Mouse (Mus musculus) heart, embryonic 14.5 days (tissue): ENCODE results near the gene Chst5. TPM values are rescaled to one million over a fixed set of nuclear protein-coding genes. Genes with fewer than 3 reads are reported as not detected.

Source experiments
- ATAC-seq: fragments of 200-750 bp; cut with Nextera tagmentation; 2 replicates; pipeline ENCODE4 v1.8.0; 2017; ENCODE audit warnings: low read depth, moderate TSS enrichment; ENCODE audit not compliant: insufficient number of reproducible peaks, insufficient read depth, low FRiP score
- H3K27ac ChIP-seq, 2 experiments: fragments of 200-500 bp in 1 of 2; fragments of 300-500 bp in 1 of 2; sonication (generic) in 1 of 2; replicated peaks in 1 of 2; 2 replicates each; pipeline ENCODE4 v1.5.1; 2012 to 2014; ENCODE audit warnings: low read depth in 2 of 2, low read length in 2 of 2, control low read depth in 1 of 2, mild to moderate bottlenecking in 1 of 2, mixed read lengths in 1 of 2; ENCODE audit not compliant: control insufficient read depth in 1 of 2, insufficient read depth in 1 of 2
- H3K27me3 ChIP-seq: fragments of 300-500 bp; sonication (generic); 2 replicates; pipeline ENCODE4 v1.6.1; 2014; ENCODE audit warnings: mild to moderate bottlenecking, low read length, control low read depth; ENCODE audit not compliant: control insufficient read depth, insufficient read depth
- H3K36me3 ChIP-seq: fragments of 300-500 bp; sonication (generic); 2 replicates; pipeline ENCODE4 v1.6.1; 2014; ENCODE audit warnings: mild to moderate bottlenecking, control low read depth, low read length, mixed read lengths; ENCODE audit not compliant: control insufficient read depth, insufficient read depth
- H3K4me1 ChIP-seq, 2 experiments: fragments of 200-500 bp in 1 of 2; fragments of 300-500 bp in 1 of 2; sonication (generic) in 1 of 2; 2 replicates each; pipeline ENCODE4 v1.6.1; 2012 to 2014; ENCODE audit warnings: low read length in 2 of 2, control low read depth in 1 of 2, mixed read lengths in 1 of 2; ENCODE audit not compliant: control insufficient read depth in 2 of 2, insufficient read depth in 2 of 2
- H3K4me2 ChIP-seq: fragments of 300-500 bp; sonication (generic); 2 replicates; pipeline ENCODE4 v1.6.1; 2014; ENCODE audit warnings: mild to moderate bottlenecking, low read length
- H3K4me3 ChIP-seq, 2 experiments: fragments of 200-500 bp in 1 of 2; fragments of 300-500 bp in 1 of 2; sonication (generic) in 1 of 2; 2 replicates each; pipeline ENCODE4 v1.5.1; 2012 to 2014; ENCODE audit warnings: low read length in 2 of 2, mild to moderate bottlenecking in 2 of 2, control low read depth in 1 of 2, low read depth in 1 of 2, moderate library complexity in 1 of 2; ENCODE audit not compliant: control insufficient read depth in 1 of 2, insufficient read depth in 1 of 2
- H3K9ac ChIP-seq: fragments of 300-500 bp; sonication (generic); 2 replicates; pipeline ENCODE4 v1.6.1; 2014; ENCODE audit warnings: mild to moderate bottlenecking, low read length
- H3K9me3 ChIP-seq: fragments of 300-500 bp; sonication (generic); 2 replicates; pipeline ENCODE4 v1.6.1; 2016; ENCODE audit warnings: low read length, control low read depth; ENCODE audit not compliant: control insufficient read depth
- WGBS: fragments of 180-500 bp; shearing (Covaris S2); extraction: QIAGEN DNeasy Blood & Tissue Kit; methylation state at CpG from one replicate; pipeline ENCODE4 v1.1.7; 2014; 5-methylcytosine and 5-hydroxymethylcytosine counted together
- polyA plus RNA-seq: library from polyadenylated mRNA; unstranded; fragments of >200 nt; fragmentation: Nextera tagmentation; extraction: Ambion mirVana; gene quantifications from 2 replicates; pipeline ENCODE4 v1.2.1, GENCODE M21; 2014

Gene Chst5
- polyA plus RNA-seq, 1 experiment from 2014 or later, result 0.12 TPM

DNA sequence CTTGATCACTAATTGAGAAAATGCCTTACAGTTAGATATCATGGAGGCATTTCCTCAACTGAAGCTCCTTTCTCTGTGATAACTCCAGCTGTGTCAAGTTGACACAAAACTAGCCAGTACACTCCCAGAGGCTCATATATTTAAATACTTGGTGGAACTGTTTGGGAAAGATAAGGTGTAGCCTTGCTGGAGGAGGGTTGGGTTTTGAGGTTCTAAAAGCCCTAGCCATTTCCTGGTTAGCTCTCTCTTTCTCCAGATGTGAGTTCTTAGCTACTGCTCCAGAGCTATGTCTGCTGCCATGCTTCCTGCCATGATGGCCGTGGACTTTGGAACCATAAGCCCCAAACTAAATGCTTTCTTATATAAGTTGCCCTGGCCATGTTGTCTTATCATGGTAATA, 22.8 kb downstream of the Chst5 start:
- 68% methylated on average over 1 of the region's 1 CpGs for WGBS
- Histone ChIP-seq H3K9me3 (no peaks in the 10 kb centered on the region), H3K27me3 (peaks cover 38% of the 10 kb centered on the region), H3K4me1 (peaks cover 5% of the 10 kb centered on the region in 2 experiments; a peak in 3 of 4 replicates), H3K27ac (no peak overlapping the region), H3K4me3 (no peak overlapping the region), H3K4me2 (no peak overlapping the region), H3K9ac (no peak overlapping the region), H3K36me3 (no peaks in the 10 kb centered on the region)
- no peak for ATAC-seq

DNA sequence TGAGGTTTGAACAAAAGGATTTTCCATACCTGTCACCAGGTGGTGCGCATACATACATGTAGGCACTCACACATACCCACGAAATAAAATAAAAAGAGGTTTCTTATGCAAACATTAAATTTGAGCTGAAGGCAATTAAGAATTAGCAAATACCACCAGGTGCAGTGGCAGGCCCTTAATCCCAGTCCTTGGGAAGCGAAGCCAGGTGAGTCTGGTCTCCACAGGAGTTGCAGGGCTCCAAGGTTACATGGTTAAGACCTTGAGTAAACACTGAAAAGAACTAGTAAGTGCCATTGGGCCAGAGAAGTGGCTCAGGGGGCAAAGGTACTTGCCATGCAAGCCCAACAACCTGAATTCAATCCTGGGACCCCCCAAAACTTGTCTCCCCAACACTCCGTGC, 26.6 kb downstream of the Chst5 start:
- 86% methylated on average over 4 of the region's 4 CpGs for WGBS
- H3K27ac ChIP-seq, result no peak overlapping the region
- no peak for ATAC-seq
- H3K4me2 ChIP-seq, result no peak overlapping the region
- peaks cover 5% of the 10 kb centered on the region in 2 experiments; a peak in 3 of 4 replicates for H3K4me1 ChIP-seq
- H3K4me3 ChIP-seq, result no peak overlapping the region
- no peak overlapping the region for H3K9ac ChIP-seq
- no peaks in the 10 kb centered on the region for H3K36me3 ChIP-seq
- no peaks in the 10 kb centered on the region for H3K9me3 ChIP-seq
- peaks cover 7% of the 10 kb centered on the region; the same call in 1 of the 2 replicates for H3K27me3 ChIP-seq

DNA sequence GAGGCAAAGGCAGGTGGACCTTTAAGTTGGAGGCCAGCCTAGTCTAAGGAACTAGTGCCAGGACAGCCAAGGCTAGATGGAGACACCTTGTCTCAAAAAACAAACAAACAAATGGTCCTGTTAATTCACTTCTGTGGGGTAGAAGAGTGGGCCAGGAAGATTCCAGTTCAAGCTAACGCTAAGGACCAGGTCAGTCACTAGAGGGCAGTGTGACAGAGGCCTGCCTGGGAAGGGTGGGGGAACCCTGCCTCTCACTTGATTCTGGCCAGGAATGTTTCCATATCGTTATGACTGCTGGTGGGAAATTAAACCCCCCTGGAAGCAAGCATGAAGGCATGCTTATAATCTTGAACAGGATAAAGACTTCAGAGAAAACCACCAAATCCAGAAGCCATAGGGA, 28.7 kb downstream of the Chst5 start:
- Histone ChIP-seq H3K9me3 (no peaks in the 10 kb centered on the region), H3K27me3 (no peaks in the 10 kb centered on the region; the same call in 1 of the 2 replicates), H3K27ac (no peak overlapping the region), H3K4me1 (no peaks in the 10 kb centered on the region), H3K9ac (no peak overlapping the region), H3K36me3 (no peaks in the 10 kb centered on the region), H3K4me3 (no peak overlapping the region), H3K4me2 (no peak overlapping the region)
- WGBS, result 0% methylated on average over 2 of the region's 2 CpGs
- no peak for ATAC-seq

DNA sequence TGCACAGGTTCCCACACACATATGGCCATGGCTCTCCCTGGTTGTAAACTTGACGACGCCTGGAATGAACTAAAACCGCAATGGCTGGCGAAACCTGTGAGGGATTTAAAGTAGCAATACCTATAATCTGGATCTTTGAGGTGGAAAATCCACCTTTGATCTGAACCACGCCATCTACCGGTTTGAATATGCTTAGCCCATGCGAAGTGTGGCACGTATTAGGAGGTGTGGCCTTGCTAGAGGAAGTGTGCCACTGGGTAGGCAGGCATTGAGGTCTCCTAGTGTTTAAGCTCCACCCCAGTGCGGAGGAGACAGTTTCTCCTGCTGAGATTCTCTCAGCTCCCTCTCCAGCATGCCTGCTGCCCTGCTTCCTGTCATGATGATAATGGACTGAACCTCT, 32.5 kb downstream of the Chst5 start:
- Histone ChIP-seq H3K9ac (no peak overlapping the region), H3K27me3 (no peaks in the 10 kb centered on the region)
- 64% methylated on average over 9 of the region's 9 CpGs for WGBS

DNA sequence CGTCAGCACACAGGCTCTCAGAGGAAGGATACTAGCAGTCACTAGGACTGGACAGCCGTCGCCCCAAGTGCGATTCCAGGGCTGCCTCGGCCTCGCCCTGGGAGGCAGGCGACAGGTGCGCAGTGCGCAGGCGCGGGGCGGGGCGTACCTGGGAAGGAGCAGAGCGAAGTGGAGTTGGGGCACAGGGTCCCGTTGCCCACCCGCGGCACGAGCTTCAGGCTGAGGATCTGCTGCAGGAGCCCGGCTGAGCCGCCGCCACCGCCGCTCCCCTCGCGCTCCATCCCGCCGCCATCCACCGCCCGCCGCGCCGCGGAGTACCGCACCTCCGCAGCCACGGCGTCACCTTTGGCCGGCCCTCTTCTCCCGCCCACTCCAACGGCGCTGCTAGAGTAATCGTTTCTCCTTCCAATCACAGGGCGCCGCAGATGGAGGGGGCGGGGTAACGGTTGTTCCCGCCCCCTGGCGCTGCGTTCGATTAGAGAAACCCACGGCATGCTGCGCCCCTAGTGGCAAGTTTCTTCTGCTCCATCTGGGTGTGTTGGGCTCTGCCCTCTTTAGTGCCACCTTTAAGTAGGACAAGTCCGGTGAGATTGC, 33.8 kb downstream of the Chst5 start, which contains the start of gene Tmem170:
Gene Tmem170, minus strand, starts transcription at position 396 of the 594 bp plus-strand sequence.
- H3K27ac ChIP-seq, result peak within 1 kb of the TSS; percentile 64 to 73
- under 1% methylated on average over 44 of the region's 53 CpGs for WGBS
- peak within 1 kb of the TSS; percentile 79 for H3K4me2 ChIP-seq
- peak within 1 kb of the TSS; percentile 68 to 94 for H3K4me3 ChIP-seq
- peak; percentile 98 for ATAC-seq
- H3K9ac ChIP-seq, result peak within 1 kb of the TSS; percentile 84
- no peaks in the 10 kb centered on the region for H3K9me3 ChIP-seq
- H3K4me1 ChIP-seq, result peaks cover 0 to 6% of the 10 kb centered on the region in 2 experiments; a peak in 2 of 4 replicates
- H3K36me3 ChIP-seq, result no peaks in the 10 kb centered on the region
- no peaks in the 10 kb centered on the region for H3K27me3 ChIP-seq

More for the DNA sequence above, 32.5 kb downstream of the Chst5 start:
- Histone ChIP-seq H3K9me3 (no peaks in the 10 kb centered on the region), H3K36me3 (no peaks in the 10 kb centered on the region), H3K4me2 (no peak overlapping the region), H3K4me3 (no peak overlapping the region), H3K27ac (no peak overlapping the region), H3K4me1 (peaks cover 0 to 6% of the 10 kb centered on the region in 2 experiments; a peak in 2 of 4 replicates)
- ATAC-seq, result no peak

DNA sequence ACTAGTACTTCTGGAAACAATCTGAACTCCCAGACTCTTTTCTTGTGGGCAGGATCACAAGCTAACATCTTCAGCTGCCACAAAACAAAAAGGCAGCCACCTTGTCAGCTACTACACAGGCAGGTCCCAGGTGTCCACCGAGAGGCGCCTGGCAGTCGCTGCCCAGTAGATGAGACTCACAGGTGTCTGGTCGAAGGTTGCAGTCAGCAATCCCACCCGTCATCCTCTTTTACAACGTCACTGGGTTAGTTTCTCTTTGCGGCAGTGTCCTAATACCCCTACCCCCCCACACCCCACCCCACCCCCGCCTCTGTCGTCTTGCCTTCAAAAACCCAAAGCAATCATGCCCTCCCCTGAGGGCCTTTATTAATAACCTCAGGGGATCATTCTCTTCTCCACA, 34.5 kb downstream of the Chst5 start:
- ATAC-seq, result no peak
- no peaks in the 10 kb centered on the region for H3K9me3 ChIP-seq
- peak overlapping the region; percentile 84 for H3K9ac ChIP-seq
- H3K36me3 ChIP-seq, result no peaks in the 10 kb centered on the region
- H3K27me3 ChIP-seq, result no peaks in the 10 kb centered on the region
- peak overlapping the region; percentile 79 for H3K4me2 ChIP-seq
- peaks cover 0 to 6% of the 10 kb centered on the region in 2 experiments; a peak in 2 of 4 replicates for H3K4me1 ChIP-seq
- peak overlapping the region; percentile 68 to 94 for H3K4me3 ChIP-seq
- H3K27ac ChIP-seq, result peak overlapping the region; percentile 64 to 73; a peak in 3 of 4 replicates
- WGBS, result 17% methylated on average over 9 of the region's 9 CpGs

DNA sequence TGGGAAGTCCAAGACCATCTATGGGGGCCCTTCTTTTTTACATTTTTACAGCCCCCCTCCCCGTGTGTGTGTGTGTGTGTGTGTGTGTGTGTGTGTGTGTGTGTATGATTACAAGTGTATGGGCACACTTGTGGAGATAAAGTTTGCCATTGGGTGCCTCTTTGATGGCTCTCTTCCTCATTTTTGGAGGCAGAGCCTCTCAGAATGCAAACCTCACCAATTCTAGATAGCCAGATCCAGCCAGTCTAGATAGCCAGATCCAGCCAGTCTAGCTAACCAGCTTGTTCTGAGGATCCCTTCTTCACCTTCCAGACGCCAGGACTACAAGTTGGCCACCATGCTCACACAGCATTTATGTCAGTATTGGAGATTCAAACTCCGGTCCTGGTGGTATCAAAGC, 39.0 kb downstream of the Chst5 start:
- no peak for ATAC-seq

More for the DNA sequence above, 39.0 kb downstream of the Chst5 start:
- H3K4me2 ChIP-seq, result no peak overlapping the region
- H3K9me3 ChIP-seq, result no peaks in the 10 kb centered on the region
- H3K27me3 ChIP-seq, result no peaks in the 10 kb centered on the region
- 82% methylated on average over 3 of the region's 3 CpGs for WGBS
- H3K27ac ChIP-seq, result no peak overlapping the region
- no peak overlapping the region for H3K4me3 ChIP-seq
- H3K4me1 ChIP-seq, result peaks cover 0 to 6% of the 10 kb centered on the region in 2 experiments; a peak in 2 of 4 replicates
- H3K9ac ChIP-seq, result no peak overlapping the region
- 0 out of 2 replicates have a peak, but pooled peaks cover 4% of the 10 kb centered on the region for H3K36me3 ChIP-seq
